Mouse (Mus musculus) cerebellum, adult 11 months (tissue): ENCODE results near the gene Fam20a.
"Not testable (repeated sequence)": the region's sequence is repeated elsewhere in the genome, so short reads cannot be mapped to it uniquely, and the experiment has no call there.

Experiments used
- DNase-seq: peaks from one replicate; pipeline ENCODE4 v3.0.0; 2022

Gene Fam20a

DNA sequence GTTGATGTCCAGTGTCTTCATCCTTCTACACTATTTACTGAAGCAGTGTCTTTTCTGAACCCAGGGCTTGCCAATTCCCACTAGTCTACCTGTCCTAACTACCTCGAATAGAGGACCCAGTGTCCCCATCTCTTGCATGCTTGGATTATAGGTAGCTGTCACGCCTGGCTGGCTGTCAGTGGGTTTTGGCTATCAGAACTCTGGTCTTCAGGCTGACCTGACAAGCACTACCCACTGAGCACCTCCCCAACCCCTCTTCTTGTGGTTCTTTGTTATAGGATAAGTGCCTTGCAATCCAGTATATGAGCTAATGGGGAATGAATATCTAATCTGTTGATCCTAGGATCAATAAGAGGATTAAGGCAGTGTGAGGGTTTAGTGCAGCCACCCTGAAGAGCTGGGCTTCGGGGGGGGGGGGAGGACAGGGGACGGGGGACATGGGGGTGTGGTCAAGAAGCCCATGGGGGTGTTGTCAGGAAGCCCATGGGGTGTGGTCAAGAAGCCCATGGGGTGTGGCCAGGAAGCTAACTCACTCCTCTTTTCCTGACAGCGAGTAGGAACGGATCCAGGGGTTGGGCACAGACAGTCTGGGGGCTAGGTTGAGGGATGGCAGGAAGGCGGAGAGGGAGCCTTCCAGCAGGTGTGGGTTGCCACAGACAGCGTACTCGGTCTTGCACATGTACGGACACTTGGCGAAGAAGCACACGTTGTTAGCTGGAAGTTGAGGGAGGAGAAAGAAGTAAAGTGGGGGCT lies 45.3 kb downstream of the Fam20a start:
- no peak for DNase-seq

DNA sequence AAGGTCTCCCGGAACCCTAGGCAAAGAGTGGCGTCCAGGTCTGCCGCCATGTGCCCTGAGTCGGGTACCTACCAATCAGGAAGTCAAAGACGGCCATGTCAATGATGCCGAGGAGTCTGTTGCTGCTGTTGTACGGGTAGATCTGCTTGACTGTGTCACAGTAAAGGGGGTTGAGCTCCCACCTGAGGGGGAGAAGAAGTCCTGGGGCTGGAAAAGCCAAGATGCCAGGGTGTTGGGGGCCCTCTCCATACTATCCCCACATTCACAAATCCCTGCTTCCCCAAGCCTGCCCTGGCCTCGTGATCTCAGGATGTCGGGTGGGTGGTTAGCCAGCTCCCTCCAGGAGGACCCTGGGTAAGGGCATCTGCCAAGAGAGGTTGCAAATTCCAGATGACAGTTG lies 46.3 kb downstream of the Fam20a start:
- DNase-seq, result no peak

DNA sequence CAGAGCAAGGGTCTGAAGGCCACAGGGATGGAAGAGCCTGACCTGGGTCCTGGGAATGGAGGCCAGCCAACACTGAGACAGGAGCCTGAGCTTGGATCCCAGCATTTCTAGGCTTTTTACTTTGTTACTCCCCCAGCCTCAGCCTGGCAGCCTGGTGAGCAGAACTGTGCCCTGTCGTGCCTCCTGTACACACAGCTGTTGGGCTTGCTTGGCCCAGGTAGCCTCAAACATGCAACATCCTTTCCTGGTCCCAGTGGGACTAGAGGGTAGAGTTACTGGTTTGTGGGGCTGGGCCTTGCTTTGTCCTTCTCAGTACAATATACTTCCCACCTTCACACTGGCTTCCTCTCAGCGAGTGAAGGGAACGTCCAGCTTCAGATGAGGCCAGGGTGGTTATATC lies 46.9 kb downstream of the Fam20a start:
- DNase-seq, result no peak

DNA sequence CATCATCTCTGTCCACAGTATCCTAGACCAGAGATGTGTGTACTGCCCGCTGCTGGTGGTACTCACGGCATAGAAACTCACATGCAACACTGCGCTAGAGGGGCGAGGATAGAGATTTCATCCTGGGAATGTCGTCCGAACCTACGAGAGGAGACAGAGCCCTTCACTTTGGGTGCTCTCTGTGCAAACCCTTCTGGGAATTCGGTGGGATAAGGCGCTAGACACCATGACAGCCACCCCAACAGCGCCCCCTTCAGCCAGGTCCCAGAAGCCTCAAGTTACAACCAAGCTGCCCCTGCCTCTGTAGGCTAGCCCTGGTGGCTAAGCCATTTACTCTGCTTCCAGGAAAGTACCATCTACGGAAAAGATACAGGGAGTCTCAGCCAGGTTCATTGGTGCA lies 47.5 kb downstream of the Fam20a start:
- no peak for DNase-seq

DNA sequence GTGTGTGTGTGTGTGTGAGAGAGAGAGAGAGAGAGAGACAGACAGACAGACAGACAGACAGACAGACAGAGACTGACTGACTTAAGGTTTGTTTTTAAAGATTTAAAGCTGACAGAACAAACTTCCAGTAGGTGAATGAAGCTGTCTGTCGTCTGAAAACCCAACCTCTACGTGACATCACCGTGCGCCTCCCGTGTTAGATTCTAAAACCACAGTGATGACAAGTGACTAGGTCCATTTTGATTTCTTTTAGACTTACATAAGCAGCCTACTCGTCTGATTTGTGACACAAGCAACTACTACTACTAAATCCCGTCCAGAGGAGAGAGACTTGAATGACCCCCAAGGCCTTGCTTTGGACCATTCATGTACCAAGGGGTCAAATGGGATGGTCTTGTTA lies 48.3 kb downstream of the Fam20a start:
- no peak for DNase-seq

DNA sequence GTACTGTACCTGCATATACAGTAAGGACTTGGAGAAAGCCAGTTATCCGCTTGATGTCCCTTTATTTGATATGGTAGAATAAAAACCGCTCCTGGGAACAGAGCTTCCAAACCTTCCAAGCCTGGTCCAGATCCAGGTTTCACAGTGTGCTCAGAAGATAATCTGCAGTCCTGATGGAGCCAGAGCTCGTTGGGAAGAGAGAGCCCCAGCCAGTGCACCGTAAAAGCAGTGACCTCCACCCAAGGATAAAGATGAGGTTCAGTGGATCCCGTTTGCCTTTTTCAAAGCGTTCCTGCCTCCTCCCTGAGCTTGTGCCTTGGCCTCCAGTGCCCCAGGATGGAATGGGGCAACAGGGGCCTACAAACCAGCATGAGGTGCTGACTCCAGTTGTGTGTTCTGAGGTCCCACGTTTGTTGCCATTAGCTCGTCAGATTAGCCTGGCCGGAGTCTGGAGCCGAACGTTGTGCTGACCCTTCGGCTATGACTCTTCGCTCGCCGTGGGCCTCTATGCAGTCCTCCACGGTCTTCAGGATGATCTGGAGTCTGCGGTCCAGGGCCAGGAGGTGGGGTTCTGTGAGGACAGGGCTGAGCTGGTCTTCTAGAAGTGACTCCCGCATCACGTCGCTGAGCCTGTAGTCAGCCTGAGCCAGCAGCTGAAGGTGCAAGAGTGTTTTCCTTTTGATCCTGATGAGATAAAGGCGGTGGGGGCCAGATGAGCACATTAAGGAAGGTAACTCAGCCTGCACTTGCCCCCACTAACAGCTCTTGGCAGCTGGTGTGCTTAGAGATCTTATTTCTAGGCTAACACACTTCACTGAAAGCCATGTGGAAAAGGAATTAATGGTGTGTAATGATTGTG lies 49.0 kb downstream of the Fam20a start:
- DNase-seq, result no peak

DNA sequence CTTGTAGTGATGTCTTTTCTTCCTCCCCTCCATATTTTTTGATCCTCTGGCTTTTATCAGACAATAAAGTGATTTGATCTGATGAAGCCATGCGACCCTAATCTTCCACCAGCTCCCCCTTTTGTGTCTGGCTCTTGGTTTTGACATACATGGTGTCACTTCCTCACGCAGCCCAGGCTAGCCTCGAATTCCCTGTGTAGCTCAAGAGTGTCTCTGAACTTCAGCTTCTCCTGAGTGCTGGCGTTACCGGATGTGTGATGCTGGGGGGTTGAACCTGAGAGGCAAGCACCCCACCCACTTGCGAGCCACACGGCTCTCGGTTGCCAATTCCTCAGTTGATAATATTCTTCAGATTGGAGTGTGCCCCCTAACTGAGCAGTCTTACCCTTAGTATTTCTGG lies 49.7 kb downstream of the Fam20a start:
- DNase-seq, result no peak

DNA sequence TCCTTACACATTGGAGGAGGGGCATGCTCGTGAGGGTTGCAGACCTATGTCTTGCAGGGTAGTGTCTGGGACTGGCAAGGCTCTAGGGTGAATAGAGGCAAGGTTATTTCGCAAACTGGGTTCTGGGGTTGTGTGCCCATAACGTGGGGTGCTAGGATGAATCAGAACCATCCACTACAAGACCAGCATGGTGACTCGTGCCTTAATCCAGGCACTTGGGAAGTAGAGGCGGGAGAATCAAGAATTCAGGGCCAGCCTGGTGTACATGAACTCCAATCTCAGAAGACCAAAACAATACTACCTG lies 50.1 kb downstream of the Fam20a start:
- no peak for DNase-seq

DNA sequence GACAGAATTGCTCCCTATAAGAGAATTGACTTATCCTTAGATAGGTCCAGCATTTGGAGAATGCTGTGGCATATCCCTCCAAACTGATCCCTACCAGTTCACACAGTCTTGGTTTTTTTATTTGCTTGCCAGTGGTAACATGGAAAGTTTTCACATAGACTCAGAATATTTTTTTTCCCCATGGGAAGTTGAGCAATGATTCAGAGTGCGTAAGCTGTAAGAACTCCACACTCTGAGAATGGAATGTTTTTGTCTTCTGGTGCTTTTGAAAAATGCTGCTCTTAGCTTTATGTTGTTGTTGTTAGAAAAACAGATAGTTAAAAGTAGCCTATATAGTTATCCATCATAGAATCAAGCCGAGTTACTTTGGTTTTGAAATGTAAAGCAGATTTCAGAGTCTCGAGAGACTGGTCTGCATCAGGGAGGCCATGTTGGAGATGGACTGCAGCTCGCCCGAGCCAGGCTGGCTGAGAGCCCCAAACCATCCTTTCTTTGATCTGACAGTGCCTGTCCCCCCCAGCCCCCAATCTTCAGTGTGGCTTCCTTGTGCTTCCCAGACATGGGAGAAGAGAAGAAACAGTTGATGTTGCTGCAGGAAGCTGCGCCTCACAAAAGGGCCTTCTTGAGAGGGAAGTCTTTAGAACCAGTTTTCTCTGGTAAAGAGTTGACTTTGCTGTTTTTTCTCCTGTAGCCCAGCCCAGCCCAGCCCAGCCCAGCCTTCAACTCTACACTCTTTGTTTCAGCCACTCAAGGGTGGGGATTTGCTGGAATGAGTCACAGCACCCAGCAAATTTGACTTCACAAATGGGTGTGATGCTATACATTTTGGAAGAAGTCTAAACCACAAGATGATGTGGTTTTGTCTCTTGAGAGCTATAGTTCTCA lies 50.7 kb downstream of the Fam20a start:
- DNase-seq, result no peak

DNA sequence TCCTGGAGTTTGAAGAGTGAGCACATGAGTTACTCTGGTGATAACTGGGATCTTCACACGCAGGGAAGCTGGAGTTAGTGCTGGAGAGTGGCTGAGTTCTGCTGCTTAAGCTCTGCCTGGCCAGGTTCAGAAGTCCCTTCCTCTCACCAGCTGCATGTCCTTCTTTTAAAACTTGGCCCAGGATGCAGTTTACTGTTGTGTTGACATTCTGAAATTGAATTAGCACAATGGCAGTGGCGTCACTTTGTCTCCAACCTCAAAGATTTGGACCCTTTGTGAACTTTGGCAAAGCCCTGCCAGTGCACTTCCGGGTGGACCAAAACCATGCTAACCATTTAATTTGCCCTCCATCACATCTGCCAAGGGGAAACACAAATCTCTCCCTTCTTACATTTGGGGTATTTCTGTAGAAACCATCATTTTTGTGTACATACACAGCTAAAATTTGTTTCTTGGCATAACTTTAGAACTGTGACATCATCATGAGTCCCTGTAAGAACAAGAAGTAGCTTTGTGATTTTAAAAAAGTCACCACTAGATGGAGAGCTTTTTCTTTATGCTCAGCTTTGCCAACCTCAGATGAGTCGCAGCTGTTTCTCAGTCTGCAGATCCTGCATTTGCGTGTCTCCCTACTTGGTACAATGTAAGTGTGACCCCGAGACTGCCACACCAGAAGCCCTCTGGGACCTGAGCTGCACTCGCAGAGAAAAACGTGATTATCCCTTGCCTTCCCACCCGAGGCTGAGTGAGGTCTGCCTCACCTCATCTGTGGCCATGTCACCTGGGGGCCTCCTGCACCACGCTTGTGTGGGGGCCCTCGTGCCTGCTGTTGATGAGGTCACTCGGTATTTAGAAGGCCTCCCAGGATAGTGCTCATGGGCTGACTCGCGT lies 51.8 kb downstream of the Fam20a start:
- no peak for DNase-seq

DNA sequence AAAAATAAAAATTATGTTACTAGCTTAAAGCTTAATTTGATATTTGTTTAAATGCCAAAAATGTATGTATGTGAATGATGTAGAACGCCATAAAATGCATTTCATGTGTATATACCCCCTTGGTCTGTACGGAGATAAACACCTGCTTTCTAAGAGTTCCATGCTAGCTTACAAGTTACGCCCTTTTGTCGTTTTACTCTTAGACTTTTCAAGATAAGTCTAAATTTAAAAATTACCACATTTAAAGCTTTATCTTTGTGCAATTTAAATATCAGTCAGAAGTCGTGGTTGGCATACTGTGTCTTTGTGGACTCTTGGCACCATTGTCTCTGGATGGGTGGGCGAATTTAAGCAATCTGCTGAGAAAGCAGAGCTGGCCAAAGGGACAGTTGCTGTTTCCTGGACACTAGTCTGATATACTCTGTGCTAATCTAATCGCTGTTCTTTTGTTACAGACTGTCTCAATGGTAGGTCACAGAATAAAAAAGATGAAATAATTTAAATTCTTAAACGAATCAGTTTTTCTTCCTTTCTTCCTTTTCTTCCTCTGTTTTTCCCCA lies 52.9 kb downstream of the Fam20a start:
- no peak for DNase-seq

DNA sequence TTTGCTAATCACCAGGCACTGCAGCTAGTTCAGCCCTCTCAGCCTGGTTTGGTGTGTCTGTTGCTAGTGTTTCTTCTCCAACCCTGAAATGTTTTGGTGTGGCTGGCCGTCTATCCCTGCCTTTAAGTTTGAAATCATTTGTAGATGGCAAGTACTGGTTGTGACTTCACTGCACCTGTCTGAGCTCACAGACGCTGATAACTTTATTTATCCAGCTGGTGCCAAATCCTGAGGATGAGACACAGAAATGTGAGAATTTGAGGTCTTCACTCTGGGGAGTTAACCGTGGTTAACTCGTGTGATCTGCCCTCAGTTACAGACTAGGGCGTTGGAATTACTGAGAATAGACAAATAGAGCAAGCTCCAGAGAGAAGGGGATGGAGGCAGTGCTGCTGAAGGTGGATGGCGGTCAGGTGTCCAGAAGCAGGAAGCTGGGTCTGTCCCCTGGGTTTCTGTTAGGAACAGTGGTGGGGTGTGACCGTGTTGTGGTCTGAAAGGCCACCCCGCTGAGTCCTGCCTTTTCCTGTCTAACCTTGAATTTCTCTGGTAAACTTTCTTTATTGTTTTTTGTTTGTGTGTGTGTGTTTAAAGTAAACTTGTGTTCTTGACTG lies 53.9 kb downstream of the Fam20a start:
- DNase-seq, result no peak

DNA sequence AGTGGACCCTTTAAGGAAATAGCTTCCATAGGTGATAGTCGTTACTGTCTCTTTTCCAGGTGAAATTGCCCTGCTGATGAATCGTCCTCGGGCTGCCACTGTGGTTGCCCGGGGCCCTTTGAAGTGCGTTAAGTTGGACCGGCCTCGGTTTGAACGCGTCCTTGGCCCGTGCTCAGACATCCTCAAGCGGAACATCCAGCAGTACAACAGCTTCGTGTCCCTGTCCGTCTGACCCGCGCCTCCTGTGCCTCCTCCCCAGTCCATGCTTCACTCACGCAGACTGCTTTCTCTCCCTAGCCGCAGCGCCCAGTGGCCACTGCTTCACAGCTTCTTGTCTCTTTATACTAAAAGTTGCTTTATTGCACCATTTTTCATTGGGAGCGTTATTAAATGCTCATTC lies 54.7 kb downstream of the Fam20a start:
- DNase-seq, result no peak

DNA sequence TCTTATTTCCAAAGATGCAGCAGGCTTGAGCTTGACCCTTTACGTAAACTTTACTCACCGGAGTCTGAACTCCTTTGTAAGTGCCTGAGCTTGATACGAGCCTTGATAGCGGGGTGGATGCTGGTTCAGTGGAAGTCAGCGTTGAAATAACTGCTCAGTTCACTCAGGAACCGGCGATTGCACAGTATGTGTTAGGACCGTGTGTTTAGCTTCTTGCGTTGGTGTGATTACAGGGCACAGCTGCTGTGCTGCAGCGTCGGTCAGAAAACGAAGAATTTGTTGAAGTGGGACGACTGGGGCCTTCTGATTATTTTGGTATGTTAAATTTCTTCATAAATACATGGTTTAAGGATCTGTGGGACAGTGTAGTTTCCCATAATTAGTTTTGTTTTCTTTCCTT lies 55.7 kb downstream of the Fam20a start:
- DNase-seq, result no peak

DNA sequence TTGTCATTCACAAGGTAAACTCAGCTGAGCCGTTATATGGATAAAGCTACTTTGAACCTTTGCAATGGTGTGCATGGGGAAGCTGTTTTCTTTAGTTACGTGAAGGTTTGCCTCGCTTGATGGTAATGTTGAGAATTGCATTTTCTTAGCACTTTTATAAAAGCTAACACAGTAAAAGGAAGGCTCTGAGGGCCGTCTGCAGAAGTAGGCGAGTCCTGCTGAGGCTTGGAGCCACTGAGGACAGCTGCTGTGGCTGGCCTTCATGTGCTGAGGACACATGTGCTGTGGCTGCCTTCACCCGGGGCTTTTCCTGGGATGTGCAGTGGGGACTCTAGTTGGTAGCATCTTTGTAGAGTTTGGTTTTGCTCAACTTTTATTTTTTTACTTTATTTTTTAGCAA lies 56.7 kb downstream of the Fam20a start:
- DNase-seq, result no peak

DNA sequence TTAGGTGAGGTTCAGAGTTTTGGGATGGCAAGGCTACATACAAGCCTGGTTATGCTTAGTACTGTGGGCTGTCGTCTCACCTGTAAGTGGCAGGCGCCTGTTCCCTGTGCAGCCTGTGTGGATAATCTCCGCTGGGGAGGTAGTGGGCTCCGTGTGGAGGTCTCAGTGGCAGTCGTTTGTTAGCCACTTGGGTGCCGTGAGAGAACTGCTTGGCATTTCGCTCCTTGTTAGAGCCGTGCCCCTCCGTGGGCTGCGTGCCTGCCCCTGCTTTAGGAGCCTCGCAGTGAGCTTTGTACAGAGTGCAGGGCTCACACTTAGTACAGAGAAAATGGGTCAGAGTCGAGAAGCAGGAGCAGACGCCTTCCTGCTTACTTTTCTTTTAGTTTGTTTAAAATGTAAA lies 57.8 kb downstream of the Fam20a start:
- no peak for DNase-seq

DNA sequence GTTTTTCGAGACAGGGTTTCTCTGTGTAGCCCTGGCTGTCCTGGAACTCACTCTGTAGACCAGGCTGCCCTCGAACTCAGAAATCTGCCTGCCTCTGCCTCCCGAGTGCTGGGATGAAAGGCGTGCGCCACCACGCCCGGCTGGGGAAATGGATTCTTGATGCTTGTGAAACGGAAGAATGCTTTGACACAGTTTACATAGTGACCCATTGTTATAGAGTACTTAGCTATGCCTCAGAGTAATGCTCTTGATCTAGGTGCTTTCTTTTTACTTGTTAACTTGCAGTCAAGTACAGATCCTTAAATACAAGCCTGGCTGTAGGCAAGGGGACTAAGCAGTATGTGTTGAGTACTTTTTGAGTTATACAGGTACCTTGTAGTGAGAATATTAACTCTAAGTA lies 61.6 kb downstream of the Fam20a start:
- DNase-seq, result not testable (repeated sequence)

DNA sequence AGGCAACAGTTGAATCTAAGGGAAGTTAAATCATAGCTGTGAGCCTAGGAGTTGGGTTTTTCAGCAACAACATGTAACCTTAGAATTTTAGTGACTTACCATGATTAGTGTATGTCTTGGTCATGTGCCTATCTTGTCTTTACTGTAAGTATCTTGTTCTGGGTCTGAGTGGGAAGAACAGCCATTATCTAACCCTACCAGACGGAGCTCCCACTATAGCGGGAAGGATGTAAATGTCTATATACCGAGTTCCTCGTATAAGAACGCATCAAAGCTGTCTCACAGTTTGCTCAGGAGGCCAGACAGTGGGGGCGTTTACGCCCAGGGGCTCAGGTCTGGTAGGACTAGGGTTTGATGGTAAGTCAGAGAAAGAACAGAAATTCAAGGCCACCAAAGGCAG lies 65.8 kb downstream of the Fam20a start:
- no peak for DNase-seq

DNA sequence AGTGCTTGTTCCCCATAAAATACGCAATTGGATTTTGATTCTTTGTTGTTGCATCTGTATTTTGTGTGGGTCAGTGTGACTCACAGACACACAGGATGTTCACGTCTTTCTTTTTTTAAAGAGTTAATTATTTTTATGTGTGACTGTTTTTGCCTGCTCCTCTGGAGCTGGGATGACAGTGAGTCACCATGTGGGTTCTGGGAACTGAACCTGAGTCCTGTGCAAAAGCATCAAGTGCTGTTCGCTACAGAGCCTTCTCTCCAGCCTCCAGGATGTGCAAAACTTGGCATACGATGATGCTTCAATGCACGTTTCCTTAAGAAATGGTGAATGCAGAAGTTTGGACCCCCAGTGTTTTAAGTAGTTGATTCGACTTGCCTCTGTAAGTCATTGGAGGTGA lies 67.5 kb downstream of the Fam20a start:
- no peak for DNase-seq

DNA sequence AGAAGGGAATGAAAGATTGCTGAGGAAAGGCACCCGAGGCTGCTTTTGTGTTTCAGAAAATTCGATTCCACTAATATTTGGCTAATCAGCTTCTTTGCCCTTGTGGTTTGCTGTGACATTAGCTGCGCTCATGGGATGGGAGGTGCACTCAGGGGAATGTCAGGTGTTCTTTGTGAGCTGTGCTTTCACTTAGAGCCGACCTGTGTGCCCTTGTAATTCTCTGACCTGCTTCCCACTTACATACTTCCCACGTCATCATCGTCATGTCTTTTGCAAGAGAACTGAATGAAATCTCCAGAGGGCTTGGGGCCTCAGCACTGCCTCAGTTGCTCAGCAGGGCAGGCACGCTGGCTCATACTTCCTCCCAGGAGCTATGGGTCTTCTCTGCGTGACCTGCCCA lies 68.9 kb downstream of the Fam20a start:
- no peak for DNase-seq

DNA sequence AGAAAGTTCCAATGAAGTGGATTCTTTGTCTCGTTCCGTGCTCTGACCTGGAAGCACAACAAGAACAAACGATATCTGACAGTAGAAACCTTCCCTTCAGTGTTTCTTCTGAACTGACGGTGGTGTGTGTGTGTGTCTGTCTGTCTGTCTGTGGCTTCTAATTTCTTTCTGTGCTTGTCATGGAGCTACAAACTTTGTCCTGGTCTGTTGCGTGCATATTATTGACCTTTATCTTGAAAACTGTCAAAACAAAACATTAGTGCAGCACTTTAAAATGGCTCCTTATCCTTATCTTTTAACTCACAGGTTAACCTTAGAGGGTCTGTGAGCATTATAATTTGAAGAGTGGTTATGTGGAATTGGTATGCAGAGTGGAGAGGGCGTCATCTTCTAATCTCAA lies 69.6 kb downstream of the Fam20a start:
- DNase-seq, result no peak

DNA sequence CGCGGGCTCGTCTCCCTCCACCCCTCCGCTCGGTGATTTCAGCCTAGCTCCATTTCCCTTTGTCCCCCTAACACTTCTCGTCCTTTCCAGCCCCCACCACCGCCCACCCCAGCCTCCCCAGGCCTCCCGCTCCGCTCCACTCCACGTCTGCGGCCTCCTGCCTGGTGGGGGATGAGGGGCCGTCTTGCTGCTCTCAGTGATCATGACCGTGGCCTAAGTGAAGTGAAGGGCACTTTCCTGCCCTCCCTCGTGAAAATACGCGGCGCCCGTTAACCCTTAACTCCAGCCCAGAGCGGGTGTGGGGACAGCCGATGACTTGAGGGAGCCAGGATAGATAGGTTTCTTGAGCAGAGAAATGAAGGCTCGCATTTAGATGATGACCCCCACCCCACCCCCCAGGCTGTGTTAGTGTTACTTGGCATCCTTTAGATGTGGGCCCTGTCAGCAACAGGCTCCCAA lies 70.5 kb downstream of the Fam20a start:
- DNase-seq, result peak; percentile 37
